Mouse (Mus musculus) testis, adult 2 months (tissue): Measurements from ENCODE around the gene Rhpn2. TPM values are rescaled to one million over a fixed set of nuclear protein-coding genes. Genes with fewer than 3 reads are reported as not detected.

Experiments used
- H3K27ac ChIP-seq: fragments of 200-500 bp; 2 replicates; pipeline ENCODE4 v1.5.1; 2012; ENCODE audit warnings: low read depth, low read length; ENCODE audit not compliant: control insufficient read depth, insufficient read depth
- H3K27me3 ChIP-seq: fragments of 200-500 bp; 2 replicates; pipeline ENCODE4 v1.6.1; 2012; ENCODE audit warnings: mild to moderate bottlenecking, low read length, moderate library complexity; ENCODE audit not compliant: control insufficient read depth, insufficient read depth
- H3K36me3 ChIP-seq: fragments of 200-500 bp; 2 replicates; pipeline ENCODE4 v1.6.1; 2012; ENCODE audit warnings: mild to moderate bottlenecking, low read length; ENCODE audit not compliant: control insufficient read depth, insufficient read depth
- H3K4me1 ChIP-seq: fragments of 200-500 bp; 2 replicates; pipeline ENCODE4 v1.6.1; 2012; ENCODE audit warnings: low read length; ENCODE audit not compliant: control insufficient read depth, insufficient read depth
- H3K4me3 ChIP-seq: fragments of 200-500 bp; 2 replicates; pipeline ENCODE4 v1.5.1; 2012; ENCODE audit warnings: low read depth, mild to moderate bottlenecking, low read length, moderate library complexity, mixed read lengths; ENCODE audit not compliant: control insufficient read depth
- CTCF ChIP-seq: fragments of 200-500 bp; IDR thresholded peaks from 2 replicates; pipeline ENCODE4 v1.5.1; 2012; ENCODE audit warnings: low read depth, mild to moderate bottlenecking, inconsistent platforms, low read length, moderate library complexity; ENCODE audit not compliant: control insufficient read depth, insufficient read depth, insufficient replicate concordance
- POLR2A ChIP-seq: fragments of 200-500 bp; IDR thresholded peaks from 2 replicates; pipeline ENCODE4 v1.6.1; 2012; ENCODE audit warnings: low read depth, mild to moderate bottlenecking, inconsistent platforms, low read length, moderate library complexity; ENCODE audit not compliant: control insufficient read depth
- polyA plus RNA-seq: library from polyadenylated mRNA; depleted of rRNA; stranded (reverse); fragments of >200 nt; gene quantifications from 2 replicates; pipeline ENCODE4 v1.2.3, GENCODE M21; 2012

Rhpn2 gene
- polyA plus RNA-seq, 1 experiment: 5.2 TPM

DNA sequence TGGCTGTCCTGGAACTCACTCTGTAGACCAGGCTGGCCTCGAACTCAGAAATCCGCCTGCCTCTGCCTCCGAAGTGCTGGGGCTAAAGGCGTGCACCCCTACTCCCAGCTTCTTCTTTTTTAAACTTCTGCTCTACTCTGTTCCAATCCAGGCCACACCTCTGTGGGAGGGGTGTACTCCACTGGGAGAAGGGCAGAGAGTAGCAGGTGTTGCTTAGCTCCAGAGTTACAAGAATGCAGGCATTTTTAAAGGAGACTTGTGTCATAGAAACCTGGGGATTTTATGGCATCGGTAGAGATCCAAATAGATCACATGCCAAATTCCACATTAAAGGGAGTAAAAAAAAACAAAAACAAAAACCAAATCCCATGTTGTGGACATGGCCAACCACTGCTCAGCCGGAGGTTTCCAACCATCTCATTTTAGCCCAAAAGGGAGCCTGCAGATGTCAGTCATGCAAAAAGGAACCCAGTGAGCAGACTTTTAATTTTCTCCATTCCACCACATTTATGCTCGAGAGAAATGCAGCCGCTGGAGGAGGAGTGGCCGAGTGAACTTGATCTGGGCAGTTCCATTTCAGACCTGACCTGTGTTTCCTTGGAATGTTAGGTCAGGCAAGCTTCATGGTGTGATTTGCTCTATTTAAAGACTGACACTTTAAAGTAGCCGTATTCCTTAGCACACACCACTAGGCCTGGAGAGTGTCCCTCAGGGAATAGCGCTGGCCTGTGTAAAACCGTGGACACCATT is 31.4 kb downstream of the Rhpn2 start:
- Histone ChIP-seq H3K27me3 (no peaks in the 10 kb centered on the region), H3K4me1 (no peaks in the 10 kb centered on the region), H3K4me3 (no peak overlapping the region), H3K36me3 (no peaks in the 10 kb centered on the region), H3K27ac (no peak overlapping the region)
- TF ChIP-seq POLR2A (no peak), CTCF (no peak)

DNA sequence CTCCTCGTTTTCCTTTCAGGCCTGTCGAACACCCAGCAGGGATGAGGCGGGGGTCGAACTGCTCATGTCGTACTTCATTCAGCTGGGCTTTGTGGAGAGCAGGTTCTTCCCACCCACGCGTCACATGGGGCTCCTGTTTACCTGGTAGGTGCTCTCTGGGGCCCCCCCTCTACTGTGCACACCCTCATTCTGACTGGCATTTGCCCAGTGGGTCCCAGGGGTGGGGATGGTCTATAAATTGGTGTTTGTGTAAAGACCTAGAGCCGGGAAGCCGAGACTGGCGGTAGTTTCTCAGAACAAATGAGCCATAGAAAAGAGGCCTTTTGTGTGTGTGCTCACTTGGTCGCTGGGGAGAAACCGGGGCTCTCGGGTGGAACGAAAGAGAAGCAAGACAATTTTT is 37.1 kb downstream of the Rhpn2 start:
- H3K36me3 ChIP-seq: no peaks in the 10 kb centered on the region
- no peaks in the 10 kb centered on the region for H3K27me3 ChIP-seq
- H3K4me3 ChIP-seq: no peak overlapping the region
- peaks cover 7% of the 10 kb centered on the region for H3K4me1 ChIP-seq
- TF ChIP-seq CTCF: no peak
- TF ChIP-seq POLR2A: no peak
- H3K27ac ChIP-seq: no peak overlapping the region

DNA sequence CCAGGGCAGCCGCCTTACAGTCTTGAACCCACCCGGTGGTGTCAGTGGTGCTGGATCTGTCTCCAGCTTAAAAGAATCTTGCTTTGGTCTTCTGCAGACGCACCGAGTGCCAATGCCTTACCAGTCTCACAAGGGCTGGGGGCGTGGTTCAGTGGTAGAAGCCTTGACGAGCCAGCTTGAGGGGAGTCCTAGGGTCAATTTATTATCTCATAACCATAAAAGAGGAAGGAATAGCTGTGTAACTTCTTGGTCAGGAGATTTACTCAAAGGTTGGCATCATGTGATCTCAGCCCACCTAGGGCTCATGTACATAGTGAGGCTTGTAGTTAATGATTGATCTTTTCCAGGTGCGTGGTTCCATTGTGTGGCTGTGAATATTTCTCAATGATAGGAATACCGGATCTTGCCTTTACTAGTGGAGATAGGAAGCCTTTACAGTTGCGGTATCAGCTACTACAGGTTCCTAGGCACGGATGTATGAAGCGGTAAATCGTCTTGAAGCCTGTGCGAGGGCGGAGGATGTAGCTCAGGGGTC is 38.6 kb downstream of the Rhpn2 start:
- H3K4me3 ChIP-seq: no peak overlapping the region
- H3K36me3 ChIP-seq: no peaks in the 10 kb centered on the region
- H3K27me3 ChIP-seq: no peaks in the 10 kb centered on the region
- H3K4me1 ChIP-seq: peaks cover 7% of the 10 kb centered on the region
- TF ChIP-seq POLR2A: no peak
- no peak for TF ChIP-seq CTCF
- H3K27ac ChIP-seq: peak overlapping the region; percentile 73

- Histone ChIP-seq H3K36me3 (no peaks in the 10 kb centered on the region), H3K27me3 (no peaks in the 10 kb centered on the region), H3K27ac (peak overlapping the region; percentile 61), H3K4me1 (peaks cover 7% of the 10 kb centered on the region), H3K4me3 (no peak overlapping the region)
- TF ChIP-seq CTCF: no peak
- no peak for TF ChIP-seq POLR2A
Measured at GRCm38 (mm10) chr7:35373146-35373989, 39.4 kb downstream of the Rhpn2 start.

- TF ChIP-seq POLR2A (no peak), CTCF (no peak)
- peaks cover 7% of the 10 kb centered on the region for H3K4me1 ChIP-seq
- peak overlapping the region; percentile 54; the same call in 1 of the 2 replicates for H3K27ac ChIP-seq
- H3K4me3 ChIP-seq: no peak overlapping the region
- H3K36me3 ChIP-seq: no peaks in the 10 kb centered on the region
- H3K27me3 ChIP-seq: no peaks in the 10 kb centered on the region
Measured at GRCm38 (mm10) chr7:35374265-35374664, 40.3 kb downstream of the Rhpn2 start.

GRCm38 (mm10) chr7:35376623-35377022 is 42.7 kb downstream of the Rhpn2 start:
- TF ChIP-seq POLR2A: no peak
- no peak for TF ChIP-seq CTCF
- Histone ChIP-seq H3K4me1 (peaks cover 11% of the 10 kb centered on the region), H3K4me3 (no peak overlapping the region), H3K36me3 (no peaks in the 10 kb centered on the region), H3K27me3 (no peaks in the 10 kb centered on the region), H3K27ac (no peak overlapping the region)

DNA sequence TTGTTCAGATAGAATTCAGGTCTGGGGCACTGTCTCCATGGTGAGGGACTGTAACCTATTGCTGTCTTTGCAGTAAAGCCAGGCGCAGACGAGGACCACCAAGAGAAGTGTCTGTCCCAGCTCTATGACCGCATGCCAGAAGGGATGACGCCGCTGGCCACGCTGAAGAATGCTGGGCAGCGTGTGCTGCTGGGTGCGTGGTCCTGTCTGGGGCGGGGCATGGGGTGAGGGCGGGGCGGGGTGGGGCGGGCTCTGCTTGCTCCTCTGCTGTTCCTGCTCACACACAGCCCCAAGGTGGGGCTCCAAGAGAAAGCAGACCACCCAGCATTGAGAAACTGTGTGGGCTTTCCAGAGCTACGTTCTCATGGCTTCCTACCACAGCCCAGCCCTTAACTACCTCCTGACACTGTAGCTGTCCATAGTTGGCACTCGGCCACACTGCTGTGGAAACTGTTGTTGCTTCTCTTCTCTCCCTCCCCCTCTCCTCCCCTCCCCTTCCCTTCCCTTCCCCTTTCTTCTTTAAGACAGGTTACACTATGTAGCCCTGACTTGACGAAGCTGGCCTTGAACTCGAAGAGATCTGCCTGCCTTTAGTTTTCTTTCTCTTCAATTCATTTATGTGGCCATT is 45.6 kb downstream of the Rhpn2 start:
- no peaks in the 10 kb centered on the region for H3K36me3 ChIP-seq
- H3K4me1 ChIP-seq: peaks cover 4% of the 10 kb centered on the region
- H3K27ac ChIP-seq: peak overlapping the region; percentile 34
- TF ChIP-seq CTCF: no peak
- TF ChIP-seq POLR2A: no peak
- no peaks in the 10 kb centered on the region for H3K27me3 ChIP-seq
- no peak overlapping the region for H3K4me3 ChIP-seq
